Mouse (Mus musculus) small intestine, adult 2 months (tissue): ENCODE measurements around the gene Gsap. TPM values are rescaled to one million over a fixed set of nuclear protein-coding genes. Genes with fewer than 3 reads are reported as not detected.
A peak's percentile ranks its signal among the peaks of the same experiment; 100 is the strongest.
"Not testable (repeated sequence)": the region's sequence is repeated elsewhere in the genome, so short reads cannot be mapped to it uniquely, and the experiment has no call there.

Experiments used
- H3K27ac ChIP-seq: fragments of 200-500 bp; 2 replicates; pipeline ENCODE4 v1.5.1; 2012; ENCODE audit warnings: low read depth, low read length, control low read depth, inconsistent platforms; ENCODE audit not compliant: insufficient read depth
- H3K27me3 ChIP-seq: fragments of 200-500 bp; 2 replicates; pipeline ENCODE4 v1.6.1; 2012; ENCODE audit warnings: mild to moderate bottlenecking, moderate library complexity, low read length, inconsistent platforms; ENCODE audit not compliant: control insufficient read depth, insufficient read depth
- H3K36me3 ChIP-seq: fragments of 200-500 bp; 2 replicates; pipeline ENCODE4 v1.6.1; 2012; ENCODE audit warnings: mild to moderate bottlenecking, low read length, control low read depth, inconsistent platforms; ENCODE audit not compliant: control insufficient read depth, insufficient read depth
- H3K4me1 ChIP-seq: fragments of 200-500 bp; 2 replicates; pipeline ENCODE4 v1.6.1; 2012; ENCODE audit warnings: low read length, inconsistent platforms, mixed read lengths; ENCODE audit not compliant: control insufficient read depth, insufficient read depth, insufficient read length
- H3K4me3 ChIP-seq: fragments of 200-500 bp; 2 replicates; pipeline ENCODE4 v1.5.1; 2012; ENCODE audit warnings: low read depth, mild to moderate bottlenecking, control low read depth, inconsistent platforms, low read length, moderate library complexity
- CTCF ChIP-seq: fragments of 200-500 bp; IDR thresholded peaks from 2 replicates; pipeline ENCODE4 v1.5.1; 2012; ENCODE audit warnings: low read depth, mild to moderate bottlenecking, control low read depth, inconsistent platforms, low read length, moderate library complexity, mixed read lengths; ENCODE audit not compliant: insufficient replicate concordance, insufficient read length; ENCODE audit errors: extremely low read depth
- POLR2A ChIP-seq: fragments of 200-500 bp; IDR thresholded peaks from 2 replicates; pipeline ENCODE4 v1.6.1; 2012; ENCODE audit warnings: low read depth, mild to moderate bottlenecking, control low read depth, inconsistent platforms, low read length, moderate library complexity
- WGBS: fragments of 180-500 bp; shearing (Covaris S2); methylation state at CpG from one replicate; pipeline ENCODE4 v1.1.7; 2018; 5-methylcytosine and 5-hydroxymethylcytosine counted together
- polyA plus RNA-seq: library from polyadenylated mRNA; depleted of rRNA; stranded (reverse); fragments of >200 nt; gene quantifications from 2 replicates; pipeline ENCODE4 v1.2.3, GENCODE M21; 2012

Gsap gene
- polyA plus RNA-seq, 1 experiment = 0.68 TPM

GRCm38 (mm10) chr5:21179496-21179895 lies 6.6 kb upstream of the Gsap start:
- Histone ChIP-seq H3K36me3 (no peaks in the 10 kb centered on the region), H3K27me3 (no peaks in the 10 kb centered on the region), H3K4me1 (no peaks in the 10 kb centered on the region), H3K4me3 (no peak overlapping the region), H3K27ac (no peak overlapping the region)
- TF ChIP-seq POLR2A (no peak), CTCF (no peak)

- H3K4me1 ChIP-seq, H3K36me3 ChIP-seq, H3K27me3 ChIP-seq, H3K27ac ChIP-seq, H3K4me3 ChIP-seq: not testable (repeated sequence)
- WGBS = 63% methylated on average over 2 of the region's 2 CpGs
Measured at GRCm38 (mm10) chr5:21183046-21183445, 3.0 kb upstream of the Gsap start.

- H3K27ac ChIP-seq = no peak overlapping the region
- 23% methylated on average over 4 of the region's 4 CpGs for WGBS
- TF ChIP-seq CTCF (no peak), POLR2A (no peak)
- H3K36me3 ChIP-seq = no peaks in the 10 kb centered on the region
- peak overlapping the region; percentile 33 for H3K4me3 ChIP-seq
- no peaks in the 10 kb centered on the region for H3K27me3 ChIP-seq
- peaks cover 4% of the 10 kb centered on the region; the same call in 1 of the 2 replicates for H3K4me1 ChIP-seq
Measured at GRCm38 (mm10) chr5:21186821-21187220, 766 bp downstream of the Gsap start.

GRCm38 (mm10) chr5:21188435-21188834 lies 2.4 kb downstream of the Gsap start:
- no peaks in the 10 kb centered on the region for H3K36me3 ChIP-seq
- H3K27me3 ChIP-seq = no peaks in the 10 kb centered on the region
- WGBS = 24% methylated on average over 3 of the region's 3 CpGs
- H3K4me3 ChIP-seq = no peak overlapping the region
- H3K4me1 ChIP-seq = peaks cover 4% of the 10 kb centered on the region; the same call in 1 of the 2 replicates
- no peak for TF ChIP-seq CTCF
- TF ChIP-seq POLR2A = no peak
- H3K27ac ChIP-seq = peak overlapping the region; percentile 37; the same call in 1 of the 2 replicates

GRCm38 (mm10) chr5:21189036-21189435 lies 3.0 kb downstream of the Gsap start:
- TF ChIP-seq POLR2A (no peak), CTCF (no peak)
- WGBS = 22% methylated on average over 1 of the region's 1 CpGs
- H3K4me1 ChIP-seq = peaks cover 4% of the 10 kb centered on the region; the same call in 1 of the 2 replicates
- H3K4me3 ChIP-seq = no peak overlapping the region
- H3K36me3 ChIP-seq = no peaks in the 10 kb centered on the region
- no peaks in the 10 kb centered on the region for H3K27me3 ChIP-seq
- peak overlapping the region; percentile 37; the same call in 1 of the 2 replicates for H3K27ac ChIP-seq

GRCm38 (mm10) chr5:21189460-21189859 lies 3.4 kb downstream of the Gsap start:
- Histone ChIP-seq H3K27me3 (no peaks in the 10 kb centered on the region), H3K27ac (no peak overlapping the region), H3K4me3 (no peak overlapping the region), H3K4me1 (peaks cover 4% of the 10 kb centered on the region; the same call in 1 of the 2 replicates), H3K36me3 (no peaks in the 10 kb centered on the region)
- TF ChIP-seq POLR2A (no peak), CTCF (no peak)
- WGBS = 79% methylated on average over 3 of the region's 3 CpGs

- no peak for TF ChIP-seq CTCF
- no peak for TF ChIP-seq POLR2A
- H3K36me3 ChIP-seq = 0 out of 2 replicates have a peak, but pooled peaks cover 2% of the 10 kb centered on the region
- no peak overlapping the region for H3K27ac ChIP-seq
- no peaks in the 10 kb centered on the region for H3K27me3 ChIP-seq
- WGBS = 27% methylated on average over 1 of the region's 1 CpGs
- H3K4me1 ChIP-seq = no peaks in the 10 kb centered on the region
- H3K4me3 ChIP-seq = no peak overlapping the region
Measured at GRCm38 (mm10) chr5:21203504-21203903, 17.4 kb downstream of the Gsap start.

- WGBS = 92% methylated on average over 3 of the region's 3 CpGs
- Histone ChIP-seq H3K27ac (no peak overlapping the region), H3K36me3 (0 out of 2 replicates have a peak, but pooled peaks cover 2% of the 10 kb centered on the region), H3K4me1 (no peaks in the 10 kb centered on the region), H3K27me3 (no peaks in the 10 kb centered on the region), H3K4me3 (no peak overlapping the region)
- no peak for TF ChIP-seq POLR2A
- TF ChIP-seq CTCF = no peak
Measured at GRCm38 (mm10) chr5:21204157-21204556, 18.1 kb downstream of the Gsap start.
